Mouse (Mus musculus): ENCODE data around the gene Mybph. TPM values are rescaled to one million over a fixed set of nuclear protein-coding genes. Genes with fewer than 3 reads are reported as not detected.

Mybph gene
- polyA plus RNA-seq, 1 experiment from 2014 or later: not detected

DNA sequence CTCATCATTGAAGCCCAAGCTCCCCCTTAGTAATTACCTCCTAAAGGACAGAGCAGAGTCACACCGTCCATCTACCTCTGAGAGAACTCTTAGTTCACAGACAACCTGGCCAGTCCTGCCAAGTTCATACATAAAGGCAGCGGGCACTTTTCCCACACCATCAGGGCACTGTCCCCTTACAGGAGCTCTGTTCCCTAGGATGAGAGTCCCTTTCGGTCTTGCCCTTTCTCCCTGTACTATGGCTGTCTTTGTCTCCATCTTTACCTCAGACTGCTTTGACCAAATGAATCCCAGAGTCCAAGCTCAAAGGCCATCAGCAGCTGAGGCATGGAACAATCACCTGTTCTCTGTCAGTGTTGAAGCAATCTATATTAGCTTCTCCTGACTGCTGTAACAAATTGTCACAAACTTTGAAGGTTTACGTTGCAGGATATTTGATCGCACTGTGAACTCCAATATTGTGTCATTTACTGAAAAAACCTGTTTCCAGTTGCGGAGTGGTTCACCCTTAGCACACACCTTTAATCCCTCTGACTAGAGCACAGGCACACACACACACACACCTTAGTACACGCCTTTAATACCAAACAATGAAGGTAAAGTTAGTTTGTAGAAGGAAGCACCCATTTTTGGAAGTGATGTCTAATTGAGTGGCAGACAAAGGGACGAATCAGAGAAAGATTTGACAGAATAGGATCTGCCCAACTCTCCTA, 24.1 kb upstream of the Mybph start:
- Histone ChIP-seq H3K4me2 (ENCODE audit: low read length) (no peak overlapping the region), H3K4me1 (replicated peaks; ENCODE audit: control insufficient read depth, insufficient read depth, low read length) (peaks cover 4% of the 10 kb centered on the region; the same call in 1 of the 2 replicates), H3K27me3 (replicated peaks; ENCODE audit: control insufficient read depth, insufficient read depth, low read length) (no peaks in the 10 kb centered on the region), H3K4me3 (ENCODE audit: low read depth, low read length) (no peak overlapping the region), H3K9ac (ENCODE audit: low read length) (no peak overlapping the region), H3K9me3 (ENCODE audit: control insufficient read depth, low read length) (no peaks in the 10 kb centered on the region), H3K27ac (ENCODE audit: low read depth) (no peak overlapping the region), H3K36me3 (ENCODE audit: control insufficient read depth, insufficient read depth, low read length) (no peaks in the 10 kb centered on the region)
- WGBS: 88% methylated on average over 8 of the region's 8 CpGs
- no peak for DNase-seq (ENCODE audit: low spot score)
- ATAC-seq (replicated peaks; ENCODE audit: low FRiP score, low TSS enrichment, low read depth): no peak

DNA sequence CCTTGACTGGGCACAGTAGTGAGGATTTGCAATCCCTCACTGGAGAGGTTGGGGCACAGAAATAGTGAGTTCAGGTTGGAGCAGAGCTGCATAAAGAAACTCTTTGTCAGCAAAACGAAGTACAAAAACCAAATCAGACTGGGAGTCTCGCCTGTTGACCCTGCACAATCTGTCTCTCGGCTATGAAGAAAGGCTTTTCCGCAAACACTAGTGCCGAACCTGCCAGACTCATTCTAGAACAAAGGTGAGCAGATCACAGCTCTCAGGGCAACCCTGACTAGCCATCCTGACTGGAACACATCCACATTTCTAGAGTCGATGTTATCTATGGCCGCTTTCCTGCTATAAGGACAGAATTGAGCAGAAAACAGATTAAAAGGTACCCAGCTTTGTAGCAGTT, 20.2 kb upstream of the Mybph start:
- WGBS: 67% methylated on average over 7 of the region's 7 CpGs
- Histone ChIP-seq H3K4me3 (ENCODE audit: low read depth, low read length) (no peak overlapping the region), H3K4me1 (replicated peaks; ENCODE audit: control insufficient read depth, insufficient read depth, low read length) (no peaks in the 10 kb centered on the region), H3K4me2 (ENCODE audit: low read length) (no peak overlapping the region), H3K9me3 (ENCODE audit: control insufficient read depth, low read length) (no peaks in the 10 kb centered on the region), H3K9ac (ENCODE audit: low read length) (no peak overlapping the region), H3K27ac (ENCODE audit: low read depth) (no peak overlapping the region), H3K36me3 (ENCODE audit: control insufficient read depth, insufficient read depth, low read length) (no peaks in the 10 kb centered on the region), H3K27me3 (replicated peaks; ENCODE audit: control insufficient read depth, insufficient read depth, low read length) (no peaks in the 10 kb centered on the region)
- DNase-seq (ENCODE audit: low spot score): no peak
- ATAC-seq (replicated peaks; ENCODE audit: low FRiP score, low TSS enrichment, low read depth): no peak

DNA sequence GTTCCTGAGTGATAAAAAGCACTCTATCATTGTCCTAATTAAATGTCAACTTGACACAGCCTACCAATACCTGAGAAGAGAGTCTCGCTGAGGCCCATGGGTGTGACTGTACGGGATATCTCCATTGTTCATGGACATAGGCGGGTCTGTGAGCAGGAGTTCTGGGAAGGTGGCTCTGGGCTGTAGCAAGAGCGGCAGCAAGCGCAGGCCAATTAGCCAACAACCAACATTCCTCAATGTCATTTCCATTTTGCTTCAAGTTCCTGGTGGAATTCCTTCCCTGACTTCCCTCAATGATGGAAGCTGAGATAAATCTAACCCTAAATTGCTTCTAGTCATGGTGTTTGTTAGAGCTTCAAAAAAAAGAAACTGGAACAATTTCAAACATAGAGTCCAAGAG, 15.3 kb upstream of the Mybph start:
- Histone ChIP-seq H3K9ac (ENCODE audit: low read length) (no peak overlapping the region), H3K27ac (ENCODE audit: low read depth) (no peak overlapping the region), H3K4me2 (ENCODE audit: low read length) (no peak overlapping the region), H3K27me3 (replicated peaks; ENCODE audit: control insufficient read depth, insufficient read depth, low read length) (no peaks in the 10 kb centered on the region), H3K4me1 (replicated peaks; ENCODE audit: control insufficient read depth, insufficient read depth, low read length) (no peaks in the 10 kb centered on the region), H3K9me3 (ENCODE audit: control insufficient read depth, low read length) (no peaks in the 10 kb centered on the region), H3K36me3 (ENCODE audit: control insufficient read depth, insufficient read depth, low read length) (no peaks in the 10 kb centered on the region), H3K4me3 (ENCODE audit: low read depth, low read length) (no peak overlapping the region)
- DNase-seq (ENCODE audit: low spot score) (no peak), ATAC-seq (replicated peaks; ENCODE audit: low FRiP score, low TSS enrichment, low read depth) (no peak)
- 88% methylated on average over 5 of the region's 5 CpGs for WGBS

DNA sequence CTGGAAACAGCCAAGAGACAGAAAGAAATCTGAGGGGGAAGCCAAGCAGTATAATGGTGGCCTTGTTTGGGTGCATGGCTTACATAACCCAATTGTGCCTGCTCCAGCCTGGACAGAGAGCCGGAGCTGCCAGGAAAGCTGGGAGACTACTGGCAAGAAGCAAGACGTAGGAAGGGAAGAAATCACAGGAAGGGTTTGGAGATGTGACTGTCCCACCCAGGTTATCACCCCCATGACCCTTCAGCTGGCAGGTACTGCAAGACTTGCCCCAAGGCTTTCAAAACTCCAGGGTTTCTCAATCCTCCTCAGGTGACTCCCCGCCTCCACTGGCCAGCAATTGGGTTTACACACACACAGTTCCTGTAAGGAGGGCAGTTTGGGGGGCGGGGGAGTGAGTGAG, 11.2 kb upstream of the Mybph start, which contains the start of gene Chil1:
Gene Chil1, plus strand, starts transcription at position 152 of the 400 bp plus-strand sequence.
- ATAC-seq (replicated peaks; ENCODE audit: low FRiP score, low TSS enrichment, low read depth) (no peak), DNase-seq (ENCODE audit: low spot score) (no peak)
- no peaks in the 10 kb centered on the region for H3K9me3 ChIP-seq (ENCODE audit: control insufficient read depth, low read length)
- H3K4me1 ChIP-seq (replicated peaks; ENCODE audit: control insufficient read depth, insufficient read depth, low read length): no peaks in the 10 kb centered on the region
- H3K27me3 ChIP-seq (replicated peaks; ENCODE audit: control insufficient read depth, insufficient read depth, low read length): no peaks in the 10 kb centered on the region
- H3K4me2 ChIP-seq (ENCODE audit: low read length): no peak within 1 kb of the TSS
- H3K36me3 ChIP-seq (ENCODE audit: control insufficient read depth, insufficient read depth, low read length): no peaks in the 10 kb centered on the region
- no peak within 1 kb of the TSS for H3K27ac ChIP-seq (ENCODE audit: low read depth)
- no peak within 1 kb of the TSS for H3K4me3 ChIP-seq (ENCODE audit: low read depth, low read length)
- 62% methylated on average over 4 of the region's 4 CpGs for WGBS
- H3K9ac ChIP-seq (ENCODE audit: low read length): no peak within 1 kb of the TSS

DNA sequence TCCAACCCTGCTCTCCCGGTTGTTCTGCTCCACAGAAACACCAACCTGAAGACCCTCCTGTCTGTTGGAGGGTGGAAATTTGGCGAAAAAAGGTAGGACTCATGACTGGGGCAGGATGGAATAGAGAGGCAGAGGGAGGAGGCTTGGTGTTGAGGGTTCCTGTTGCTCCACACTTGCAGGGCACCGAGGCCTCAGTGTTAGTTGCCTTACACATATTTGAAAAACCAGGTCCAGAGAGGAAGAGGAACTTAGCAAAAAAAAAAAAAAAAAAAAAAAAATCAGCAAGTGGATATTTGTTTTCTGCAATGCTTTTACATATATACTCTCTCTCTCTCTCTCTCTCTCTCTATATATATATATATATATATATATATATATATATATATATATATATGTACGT, 9.2 kb upstream of the Mybph start:
- H3K9me3 ChIP-seq (ENCODE audit: control insufficient read depth, low read length): no peaks in the 10 kb centered on the region
- 78% methylated on average over 4 of the region's 4 CpGs for WGBS
- no peak overlapping the region for H3K27ac ChIP-seq (ENCODE audit: low read depth)

DNA sequence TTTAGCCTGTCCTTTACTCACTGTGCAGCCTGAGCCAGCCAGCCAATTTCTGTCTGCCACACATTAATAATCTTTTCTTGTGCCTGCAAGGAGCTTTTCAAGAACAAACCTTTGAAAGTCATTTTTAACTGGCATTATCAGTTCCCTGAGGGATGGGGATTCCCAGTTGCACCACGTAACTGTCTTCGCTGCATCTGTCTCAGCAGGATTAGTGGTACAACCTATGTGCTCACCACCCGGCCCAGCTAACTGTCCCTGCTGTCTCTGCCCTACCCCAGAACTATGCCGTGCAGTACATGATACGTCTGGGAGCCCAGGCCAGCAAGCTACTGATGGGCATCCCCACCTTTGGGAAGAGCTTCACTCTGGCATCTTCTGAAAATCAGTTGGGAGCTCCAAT, 5.0 kb upstream of the Mybph start:
- Histone ChIP-seq H3K4me3 (ENCODE audit: low read depth, low read length) (no peak overlapping the region), H3K4me2 (ENCODE audit: low read length) (no peak overlapping the region), H3K9me3 (ENCODE audit: control insufficient read depth, low read length) (no peaks in the 10 kb centered on the region), H3K27ac (ENCODE audit: low read depth) (no peak overlapping the region), H3K4me1 (replicated peaks; ENCODE audit: control insufficient read depth, insufficient read depth, low read length) (peaks cover 4% of the 10 kb centered on the region; the same call in 1 of the 2 replicates), H3K36me3 (ENCODE audit: control insufficient read depth, insufficient read depth, low read length) (no peaks in the 10 kb centered on the region), H3K27me3 (replicated peaks; ENCODE audit: control insufficient read depth, insufficient read depth, low read length) (no peaks in the 10 kb centered on the region), H3K9ac (ENCODE audit: low read length) (no peak overlapping the region)
- DNase-seq (ENCODE audit: low spot score) (no peak), ATAC-seq (replicated peaks; ENCODE audit: low FRiP score, low TSS enrichment, low read depth) (no peak)
- WGBS: 78% methylated on average over 5 of the region's 5 CpGs

More for the DNA sequence above, 9.2 kb upstream of the Mybph start:
- Histone ChIP-seq H3K4me2 (ENCODE audit: low read length) (no peak overlapping the region), H3K27me3 (replicated peaks; ENCODE audit: control insufficient read depth, insufficient read depth, low read length) (no peaks in the 10 kb centered on the region), H3K4me3 (ENCODE audit: low read depth, low read length) (no peak overlapping the region), H3K4me1 (replicated peaks; ENCODE audit: control insufficient read depth, insufficient read depth, low read length) (no peaks in the 10 kb centered on the region), H3K36me3 (ENCODE audit: control insufficient read depth, insufficient read depth, low read length) (no peaks in the 10 kb centered on the region), H3K9ac (ENCODE audit: low read length) (no peak overlapping the region)
- DNase-seq (ENCODE audit: low spot score) (no peak), ATAC-seq (replicated peaks; ENCODE audit: low FRiP score, low TSS enrichment, low read depth) (no peak)

DNA sequence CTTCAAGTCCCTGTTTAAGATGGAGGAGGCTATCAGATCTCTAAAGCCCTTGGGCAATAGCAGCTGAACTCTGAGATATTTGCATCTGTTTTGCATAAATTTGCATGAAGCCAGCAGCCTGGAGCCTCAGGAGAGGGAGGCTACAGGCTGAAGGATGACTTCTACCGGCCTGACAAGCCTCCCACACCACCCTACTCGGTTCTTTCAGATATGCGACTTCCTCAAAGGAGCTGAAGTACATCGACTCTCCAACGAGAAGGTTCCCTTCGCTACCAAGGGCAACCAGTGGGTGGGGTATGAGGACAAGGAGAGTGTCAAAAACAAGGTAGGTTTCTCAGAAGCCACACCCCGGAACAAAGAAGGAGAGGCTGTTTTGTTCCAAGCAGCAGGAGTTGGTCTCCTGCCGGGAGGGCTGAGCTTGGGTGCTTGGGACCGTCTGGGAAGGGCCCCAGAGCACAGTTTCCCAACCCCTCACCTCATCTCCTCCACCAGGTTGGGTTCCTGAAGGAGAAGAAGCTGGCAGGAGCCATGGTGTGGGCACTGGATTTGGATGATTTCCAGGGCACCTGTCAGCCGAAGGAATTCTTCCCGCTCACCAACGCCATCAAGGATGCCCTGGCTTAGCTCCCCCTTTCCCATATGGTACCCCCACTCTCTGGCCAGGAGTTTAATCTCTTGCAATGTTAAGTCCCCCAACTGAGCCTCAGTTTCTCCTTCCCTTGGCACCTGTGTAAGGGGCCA, 4.1 kb upstream of the Mybph start:
- no peak overlapping the region for H3K27ac ChIP-seq (ENCODE audit: low read depth)

DNA sequence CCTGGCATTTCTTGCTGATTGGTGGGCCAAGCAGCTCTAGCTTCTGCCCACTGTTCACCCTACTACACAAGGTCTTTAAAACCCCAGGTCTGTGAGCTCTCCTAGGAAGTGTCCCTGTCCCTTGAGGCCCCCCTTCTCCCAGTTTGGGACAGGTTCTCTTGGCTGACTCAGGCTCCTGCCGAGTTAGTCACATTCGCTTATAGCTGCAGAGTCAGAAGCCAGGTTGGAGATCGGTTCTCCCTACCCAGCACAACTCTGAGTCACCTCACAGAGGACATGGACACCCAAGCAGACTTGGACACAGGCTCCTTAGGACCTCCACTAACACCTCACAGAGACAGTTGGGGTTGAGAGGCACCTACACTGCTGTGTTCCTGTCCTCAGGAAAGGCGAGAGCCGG, 2.1 kb upstream of the Mybph start:
- no peak for DNase-seq (ENCODE audit: low spot score)
- H3K9ac ChIP-seq (ENCODE audit: low read length): no peak overlapping the region
- H3K4me1 ChIP-seq (replicated peaks; ENCODE audit: control insufficient read depth, insufficient read depth, low read length): peaks cover 27% of the 10 kb centered on the region
- WGBS: 91% methylated on average over 5 of the region's 5 CpGs
- no peak overlapping the region for H3K27ac ChIP-seq (ENCODE audit: low read depth)
- ATAC-seq (replicated peaks; ENCODE audit: low FRiP score, low TSS enrichment, low read depth): no peak
- H3K9me3 ChIP-seq (ENCODE audit: control insufficient read depth, low read length): no peaks in the 10 kb centered on the region
- no peak overlapping the region for H3K4me2 ChIP-seq (ENCODE audit: low read length)
- no peak overlapping the region for H3K4me3 ChIP-seq (ENCODE audit: low read depth, low read length)
- no peaks in the 10 kb centered on the region for H3K36me3 ChIP-seq (ENCODE audit: control insufficient read depth, insufficient read depth, low read length)
- H3K27me3 ChIP-seq (replicated peaks; ENCODE audit: control insufficient read depth, insufficient read depth, low read length): no peaks in the 10 kb centered on the region

More for the DNA sequence above, 4.1 kb upstream of the Mybph start:
- Histone ChIP-seq H3K4me3 (ENCODE audit: low read depth, low read length) (no peak overlapping the region), H3K4me1 (replicated peaks; ENCODE audit: control insufficient read depth, insufficient read depth, low read length) (peaks cover 13% of the 10 kb centered on the region), H3K9ac (ENCODE audit: low read length) (no peak overlapping the region), H3K4me2 (ENCODE audit: low read length) (no peak overlapping the region), H3K9me3 (ENCODE audit: control insufficient read depth, low read length) (no peaks in the 10 kb centered on the region), H3K27me3 (replicated peaks; ENCODE audit: control insufficient read depth, insufficient read depth, low read length) (no peaks in the 10 kb centered on the region), H3K36me3 (ENCODE audit: control insufficient read depth, insufficient read depth, low read length) (no peaks in the 10 kb centered on the region)
- ATAC-seq (replicated peaks; ENCODE audit: low FRiP score, low TSS enrichment, low read depth): no peak
- WGBS: 27% methylated on average over 12 of the region's 12 CpGs
- no peak for DNase-seq (ENCODE audit: low spot score)

Data from intestine, embryonic 14.5 days (tissue).